Mouse (Mus musculus): ENCODE measurements around the gene Ncoa6. TPM values are rescaled to one million over a fixed set of nuclear protein-coding genes. Genes with fewer than 3 reads are reported as not detected.

The Ncoa6 gene
- polyA plus RNA-seq (2015; fragmentation: Nextera tagmentation; extraction: Ambion mirVana), result 11.5 and 13.0 TPM in 2 replicates

DNA sequence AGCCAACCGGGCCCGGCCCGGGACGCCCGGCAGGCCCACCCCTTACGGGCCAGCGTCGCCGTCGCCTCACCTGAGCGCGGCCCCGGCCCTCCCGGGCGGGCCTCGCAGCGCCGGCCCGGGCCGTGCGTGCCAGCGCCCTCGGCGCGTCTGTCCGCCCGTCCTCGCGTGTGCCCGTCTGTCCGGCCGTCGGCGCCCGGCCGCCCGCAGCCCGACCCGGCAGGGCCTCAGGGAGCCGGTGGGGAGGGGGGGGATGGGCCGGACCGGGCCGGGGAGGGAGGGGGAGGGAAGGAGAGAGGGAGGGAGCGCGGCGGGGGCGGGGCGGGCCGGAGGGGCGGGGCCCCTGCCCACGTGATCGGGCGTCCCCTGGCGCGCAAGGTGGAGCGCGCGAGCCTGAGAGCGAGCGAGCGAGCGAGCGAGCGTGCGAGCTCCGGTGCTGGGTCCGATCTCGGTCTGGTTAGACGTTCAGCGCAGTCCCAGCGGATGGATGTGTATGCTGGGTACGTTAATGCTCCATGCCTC lies at the start of gene Ncoa6:
Gene Ncoa6 (minus strand): TSS at position 325 of the 519 bp plus-strand sequence.
- Histone ChIP-seq H3K4me1 (ENCODE audit: control insufficient read depth, insufficient read depth, low read length) (peaks cover 14% of the 10 kb centered on the region), H3K27ac (ENCODE audit: low read length) (peak within 1 kb of the TSS; percentile 90), H3K9me3 (ENCODE audit: control insufficient read depth, low read length) (no peaks in the 10 kb centered on the region), H3K9ac (ENCODE audit: low read depth, low read length) (peak within 1 kb of the TSS; percentile 97), H3K4me3 (ENCODE audit: low read length) (peak within 1 kb of the TSS; percentile 92), H3K27me3 (replicated peaks; ENCODE audit: control insufficient read depth, insufficient read depth, low read length) (no peaks in the 10 kb centered on the region), H3K4me2 (ENCODE audit: low read depth, low read length) (peak within 1 kb of the TSS; percentile 79), H3K36me3 (ENCODE audit: control insufficient read depth, insufficient read depth, low read length) (no peaks in the 10 kb centered on the region)
- peak; percentile 85 for ATAC-seq
- under 1% methylated on average over 60 of the region's 72 CpGs for WGBS

DNA sequence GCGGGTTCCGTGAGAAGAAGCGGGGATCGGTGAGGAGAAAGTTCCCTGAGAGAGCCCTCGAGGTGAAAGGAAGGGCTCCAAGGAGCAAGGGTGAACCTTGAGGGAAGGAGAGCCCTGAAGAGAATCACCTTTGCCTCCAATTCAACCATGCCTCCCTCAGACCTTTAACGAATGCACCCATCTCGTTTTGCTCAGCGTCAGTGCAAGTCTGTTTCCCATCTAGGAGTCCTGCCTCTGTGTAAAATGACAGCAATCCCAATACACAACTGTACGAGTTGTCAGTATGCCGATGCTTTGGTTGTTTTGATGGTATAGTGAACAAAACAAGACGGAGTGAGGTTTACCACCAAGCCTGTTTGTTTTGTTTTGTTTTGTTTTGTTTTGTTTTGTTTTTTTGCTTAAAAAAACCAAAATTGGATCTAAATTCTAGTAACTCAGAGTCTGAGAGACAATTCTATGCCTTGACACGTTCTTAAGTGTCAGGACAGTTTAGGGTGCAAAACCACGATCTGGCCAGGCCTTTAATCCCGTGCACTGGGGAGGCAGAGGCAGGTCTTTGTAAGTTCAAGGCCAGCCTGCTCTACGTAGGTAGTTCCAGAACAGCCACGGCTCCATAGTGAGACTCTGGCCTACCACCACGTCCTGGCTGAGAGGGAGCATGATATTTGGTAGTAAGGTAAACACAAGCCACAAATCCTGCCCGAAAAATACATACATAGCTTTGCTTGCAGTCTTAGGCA lies 45.0 kb upstream of the Ncoa6 start:
- Histone ChIP-seq H3K27me3 (replicated peaks; ENCODE audit: control insufficient read depth, insufficient read depth, low read length) (peaks cover 12% of the 10 kb centered on the region; the same call in 1 of the 2 replicates), H3K27ac (ENCODE audit: low read length) (no peak overlapping the region; the same call in 1 of the 2 replicates), H3K9me3 (ENCODE audit: control insufficient read depth, low read length) (no peaks in the 10 kb centered on the region), H3K36me3 (ENCODE audit: control insufficient read depth, insufficient read depth, low read length) (no peaks in the 10 kb centered on the region), H3K4me1 (ENCODE audit: control insufficient read depth, insufficient read depth, low read length) (peaks cover 13% of the 10 kb centered on the region), H3K4me2 (ENCODE audit: low read depth, low read length) (peak overlapping the region; percentile 85), H3K4me3 (ENCODE audit: low read length) (peak overlapping the region; percentile 83), H3K9ac (ENCODE audit: low read depth, low read length) (peak overlapping the region; percentile 73)
- ATAC-seq, result no peak
- WGBS, result 25% methylated on average over 18 of the region's 18 CpGs

DNA sequence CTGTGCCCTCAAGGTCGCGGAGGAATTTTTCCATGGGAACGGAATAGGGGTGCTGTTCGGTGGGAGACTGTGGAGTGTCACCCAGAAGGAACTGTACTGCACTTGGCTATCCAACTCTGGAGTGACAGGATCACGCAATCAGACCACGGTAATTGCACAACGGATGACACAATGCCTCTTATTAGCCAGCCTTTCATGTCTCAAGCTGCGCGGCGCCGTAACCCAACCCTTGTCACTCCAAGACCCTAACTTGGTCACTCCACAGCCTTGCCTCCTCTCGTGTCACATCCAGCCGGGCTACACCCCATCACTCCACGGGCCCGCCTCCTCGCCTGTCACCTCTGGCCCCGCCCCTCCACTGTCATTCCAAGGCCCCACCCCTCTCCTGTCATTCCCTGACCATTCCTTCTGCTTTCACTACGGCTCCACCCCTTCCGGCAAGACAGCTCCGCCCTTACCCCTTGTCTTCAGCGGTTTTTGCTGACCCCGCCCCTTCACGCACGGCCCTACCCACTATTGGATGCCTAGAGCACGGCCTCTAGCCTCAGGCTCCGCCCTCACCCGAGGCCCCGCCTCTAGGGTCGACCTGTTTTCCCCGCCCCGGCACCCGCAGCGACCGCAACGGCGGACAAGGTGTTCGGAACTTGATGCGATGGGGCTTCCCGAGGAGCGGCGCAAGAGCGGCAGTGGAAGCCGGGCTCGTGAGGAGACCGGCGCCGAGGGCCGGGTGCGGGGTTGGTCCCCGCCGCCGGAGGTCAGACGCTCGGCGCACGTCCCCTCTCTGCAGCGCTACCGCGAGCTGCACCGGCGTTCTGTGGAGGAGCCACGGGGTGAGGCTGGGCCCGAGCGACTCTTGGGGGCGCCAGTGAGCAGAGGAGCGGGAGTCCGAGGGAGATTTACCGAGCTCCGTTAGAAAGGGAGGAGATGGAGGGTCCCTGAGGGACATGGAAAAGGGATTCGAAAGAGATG lies 44.0 kb upstream of the Ncoa6 start, which contains the start of the genes Acss2 and Ggt7:
Gene Acss2 (plus strand): TSS at position 494 of the 969 bp plus-strand sequence.
Gene Ggt7 (minus strand): TSS at position 783 of the 969 bp plus-strand sequence.
- peak within 1 kb of the TSS; percentile 85 for H3K4me2 ChIP-seq (ENCODE audit: low read depth, low read length)
- ATAC-seq, result peak; percentile 99
- H3K4me3 ChIP-seq (ENCODE audit: low read length), result peak within 1 kb of the TSS; percentile 83
- no peaks in the 10 kb centered on the region for H3K9me3 ChIP-seq (ENCODE audit: control insufficient read depth, low read length)
- peaks cover 12% of the 10 kb centered on the region; the same call in 1 of the 2 replicates for H3K27me3 ChIP-seq (replicated peaks; ENCODE audit: control insufficient read depth, insufficient read depth, low read length)
- H3K36me3 ChIP-seq (ENCODE audit: control insufficient read depth, insufficient read depth, low read length), result no peaks in the 10 kb centered on the region
- H3K4me1 ChIP-seq (ENCODE audit: control insufficient read depth, insufficient read depth, low read length), result peaks cover 13% of the 10 kb centered on the region
- WGBS, result 3% methylated on average over 70 of the region's 70 CpGs
- peak within 1 kb of the TSS; percentile 58; the same call in 1 of the 2 replicates for H3K27ac ChIP-seq (ENCODE audit: low read length)
- H3K9ac ChIP-seq (ENCODE audit: low read depth, low read length), result peak within 1 kb of the TSS; percentile 73

DNA sequence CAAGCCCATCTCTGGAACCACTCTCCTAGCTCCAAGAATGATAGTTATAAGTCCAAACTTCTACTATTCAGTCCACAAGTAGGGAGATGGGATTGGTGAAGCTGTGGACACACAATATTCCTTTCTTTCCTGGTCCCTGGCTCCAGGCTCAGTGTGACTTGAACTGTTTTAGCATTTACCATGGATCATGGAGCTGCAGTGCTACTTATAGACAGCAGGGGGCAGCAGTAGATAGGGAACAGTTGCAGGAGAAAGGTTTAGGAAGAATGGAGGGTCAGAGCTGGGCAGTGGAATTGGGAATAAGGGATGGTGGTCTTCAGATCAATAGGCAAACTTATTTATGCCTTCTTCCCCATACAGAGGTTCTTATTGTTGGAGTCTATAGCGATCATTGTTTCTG lies 42.2 kb upstream of the Ncoa6 start:
- H3K36me3 ChIP-seq (ENCODE audit: control insufficient read depth, insufficient read depth, low read length), result no peaks in the 10 kb centered on the region
- 3% methylated on average over 1 of the region's 1 CpGs for WGBS
- H3K9me3 ChIP-seq (ENCODE audit: control insufficient read depth, low read length), result no peaks in the 10 kb centered on the region
- ATAC-seq, result no peak
- no peak overlapping the region for H3K27ac ChIP-seq (ENCODE audit: low read length)
- H3K4me3 ChIP-seq (ENCODE audit: low read length), result no peak overlapping the region
- no peak overlapping the region for H3K9ac ChIP-seq (ENCODE audit: low read depth, low read length)
- peaks cover 12% of the 10 kb centered on the region; the same call in 1 of the 2 replicates for H3K27me3 ChIP-seq (replicated peaks; ENCODE audit: control insufficient read depth, insufficient read depth, low read length)
- no peak overlapping the region for H3K4me2 ChIP-seq (ENCODE audit: low read depth, low read length)
- peaks cover 13% of the 10 kb centered on the region for H3K4me1 ChIP-seq (ENCODE audit: control insufficient read depth, insufficient read depth, low read length)

DNA sequence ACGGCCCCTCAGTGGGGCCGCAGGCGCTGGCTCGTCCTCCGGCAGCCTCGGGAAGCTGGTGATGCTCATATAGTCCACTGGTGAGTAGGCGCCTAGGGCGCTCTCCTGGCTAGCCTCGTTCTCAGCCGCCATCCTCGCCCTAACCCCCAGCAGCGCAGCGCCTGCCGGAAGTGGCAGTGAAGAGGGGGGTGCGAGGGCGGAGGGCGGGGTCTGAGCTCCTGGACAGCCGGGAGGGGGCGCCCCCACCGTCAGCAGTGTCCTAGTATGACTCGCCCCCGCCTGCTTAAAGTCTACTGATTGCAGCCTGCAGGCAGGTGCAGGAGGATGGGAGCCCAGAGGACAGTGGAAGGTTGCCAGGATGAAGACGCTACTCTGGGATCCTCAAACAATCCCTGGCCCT lies 41.0 kb upstream of the Ncoa6 start:
- Histone ChIP-seq H3K27me3 (replicated peaks; ENCODE audit: control insufficient read depth, insufficient read depth, low read length) (peaks cover 12% of the 10 kb centered on the region; the same call in 1 of the 2 replicates), H3K36me3 (ENCODE audit: control insufficient read depth, insufficient read depth, low read length) (no peaks in the 10 kb centered on the region), H3K9ac (ENCODE audit: low read depth, low read length) (peak overlapping the region; percentile 62), H3K9me3 (ENCODE audit: control insufficient read depth, low read length) (no peaks in the 10 kb centered on the region), H3K4me1 (ENCODE audit: control insufficient read depth, insufficient read depth, low read length) (peaks cover 13% of the 10 kb centered on the region), H3K4me2 (ENCODE audit: low read depth, low read length) (peak overlapping the region; percentile 79), H3K27ac (ENCODE audit: low read length) (no peak overlapping the region), H3K4me3 (ENCODE audit: low read length) (peak overlapping the region; percentile 44)
- ATAC-seq, result no peak
- 2% methylated on average over 23 of the region's 23 CpGs for WGBS

DNA sequence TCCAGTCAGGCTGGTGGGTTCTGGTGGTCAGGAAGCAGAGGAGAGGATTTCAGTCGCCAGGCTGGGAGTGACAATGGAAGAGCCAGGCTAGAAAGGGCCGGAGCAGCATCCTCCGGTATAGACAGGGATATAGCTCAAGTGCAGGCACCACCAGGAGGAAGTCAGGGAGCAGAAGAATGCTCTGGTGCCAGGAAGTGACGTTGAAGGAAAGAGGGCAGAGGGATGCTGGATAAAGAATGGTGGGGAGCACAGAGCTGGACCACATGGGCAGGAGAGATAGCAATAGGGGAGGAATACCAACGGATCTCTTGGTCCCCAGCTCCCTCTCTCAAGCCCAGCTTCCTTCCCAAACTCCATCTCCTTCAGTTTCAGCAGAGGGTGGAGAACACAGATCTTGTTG lies 39.8 kb upstream of the Ncoa6 start:
- 55% methylated on average over 5 of the region's 5 CpGs for WGBS
- Histone ChIP-seq H3K4me1 (ENCODE audit: control insufficient read depth, insufficient read depth, low read length) (peaks cover 11% of the 10 kb centered on the region), H3K4me2 (ENCODE audit: low read depth, low read length) (no peak overlapping the region), H3K36me3 (ENCODE audit: control insufficient read depth, insufficient read depth, low read length) (no peaks in the 10 kb centered on the region), H3K4me3 (ENCODE audit: low read length) (no peak overlapping the region), H3K27ac (ENCODE audit: low read length) (no peak overlapping the region), H3K9ac (ENCODE audit: low read depth, low read length) (no peak overlapping the region), H3K27me3 (replicated peaks; ENCODE audit: control insufficient read depth, insufficient read depth, low read length) (peaks cover 12% of the 10 kb centered on the region; the same call in 1 of the 2 replicates), H3K9me3 (ENCODE audit: control insufficient read depth, low read length) (no peaks in the 10 kb centered on the region)
- no peak for ATAC-seq

DNA sequence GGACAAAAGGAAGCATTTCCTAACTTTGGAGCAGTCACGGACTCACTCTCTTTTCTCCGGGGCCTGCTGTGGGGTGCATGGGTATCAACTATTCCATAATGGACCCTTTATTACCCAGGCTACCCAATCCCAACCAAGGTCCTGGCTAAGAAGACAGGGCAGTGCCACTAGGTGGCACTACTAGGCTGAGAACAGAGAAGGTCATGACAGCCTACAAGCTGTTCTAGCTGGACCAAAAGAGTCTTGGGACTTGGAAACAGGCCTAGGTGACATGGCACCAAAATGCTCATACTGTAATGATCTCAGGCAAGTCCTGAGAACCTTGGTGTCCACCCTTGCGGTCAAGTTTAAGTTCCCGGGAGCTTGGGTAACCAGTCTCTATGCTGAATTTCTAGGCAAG lies 38.8 kb upstream of the Ncoa6 start:
- WGBS, result 58% methylated on average over 4 of the region's 4 CpGs
- ATAC-seq, result no peak
- Histone ChIP-seq H3K27me3 (replicated peaks; ENCODE audit: control insufficient read depth, insufficient read depth, low read length) (peaks cover 12% of the 10 kb centered on the region; the same call in 1 of the 2 replicates), H3K27ac (ENCODE audit: low read length) (no peak overlapping the region), H3K36me3 (ENCODE audit: control insufficient read depth, insufficient read depth, low read length) (no peaks in the 10 kb centered on the region), H3K9ac (ENCODE audit: low read depth, low read length) (no peak overlapping the region), H3K4me1 (ENCODE audit: control insufficient read depth, insufficient read depth, low read length) (peaks cover 11% of the 10 kb centered on the region), H3K4me3 (ENCODE audit: low read length) (no peak overlapping the region), H3K4me2 (ENCODE audit: low read depth, low read length) (no peak overlapping the region), H3K9me3 (ENCODE audit: control insufficient read depth, low read length) (no peaks in the 10 kb centered on the region)

DNA sequence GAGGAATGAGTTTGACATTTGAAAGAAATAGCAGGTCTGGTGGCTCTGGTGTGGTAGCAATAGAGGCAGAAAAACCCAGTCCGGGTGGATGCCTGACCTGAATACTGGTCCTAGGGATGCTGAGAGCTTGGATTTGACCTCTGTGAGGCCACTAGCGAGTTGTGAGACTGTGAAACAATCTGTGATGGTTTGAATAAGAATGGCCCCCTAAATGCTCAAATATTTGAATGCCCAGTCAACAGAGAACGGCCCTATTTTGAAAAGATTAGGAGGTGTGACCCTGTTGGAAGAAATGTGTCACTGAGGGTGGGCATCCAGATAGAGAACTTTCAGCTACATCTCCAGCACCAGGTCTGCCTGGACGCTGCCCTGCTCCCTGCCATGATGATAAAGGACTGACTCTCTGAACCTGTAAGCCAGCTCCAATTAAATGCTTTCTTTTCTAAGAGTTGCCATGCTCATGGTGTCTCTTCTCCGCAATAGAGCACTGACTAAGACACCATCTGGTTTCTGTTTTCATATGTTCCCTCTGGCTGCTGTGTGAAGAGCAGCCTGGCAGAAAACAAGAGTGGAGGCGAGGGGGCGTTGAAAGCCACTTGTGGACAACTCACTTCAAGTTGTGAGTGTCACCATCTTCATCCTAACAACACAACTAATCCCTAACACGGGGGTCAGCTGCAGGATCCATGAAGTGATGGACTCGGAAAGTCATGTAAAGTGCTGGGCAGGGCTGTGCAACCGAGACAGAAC lies 34.2 kb upstream of the Ncoa6 start:
- no peak for ATAC-seq
- Histone ChIP-seq H3K9ac (ENCODE audit: low read depth, low read length) (no peak overlapping the region), H3K36me3 (ENCODE audit: control insufficient read depth, insufficient read depth, low read length) (no peaks in the 10 kb centered on the region), H3K4me3 (ENCODE audit: low read length) (no peak overlapping the region), H3K9me3 (ENCODE audit: control insufficient read depth, low read length) (no peaks in the 10 kb centered on the region), H3K4me2 (ENCODE audit: low read depth, low read length) (no peak overlapping the region), H3K4me1 (ENCODE audit: control insufficient read depth, insufficient read depth, low read length) (no peaks in the 10 kb centered on the region), H3K27me3 (replicated peaks; ENCODE audit: control insufficient read depth, insufficient read depth, low read length) (no peaks in the 10 kb centered on the region), H3K27ac (ENCODE audit: low read length) (no peak overlapping the region)
- WGBS, result 79% methylated on average over 10 of the region's 10 CpGs

Data from intestine, embryonic 16.5 days (tissue).